Mouse (Mus musculus) MN1 (cell line): ENCODE data around the gene Chst12.
A peak's percentile ranks its signal among the peaks of the same experiment; 100 is the strongest.

Source experiments
- DNase-seq: peaks from one replicate; pipeline ENCODE4 v3.0.0-alpha.2; 2016; ENCODE audit warnings: low spot score

Chst12 gene

DNA sequence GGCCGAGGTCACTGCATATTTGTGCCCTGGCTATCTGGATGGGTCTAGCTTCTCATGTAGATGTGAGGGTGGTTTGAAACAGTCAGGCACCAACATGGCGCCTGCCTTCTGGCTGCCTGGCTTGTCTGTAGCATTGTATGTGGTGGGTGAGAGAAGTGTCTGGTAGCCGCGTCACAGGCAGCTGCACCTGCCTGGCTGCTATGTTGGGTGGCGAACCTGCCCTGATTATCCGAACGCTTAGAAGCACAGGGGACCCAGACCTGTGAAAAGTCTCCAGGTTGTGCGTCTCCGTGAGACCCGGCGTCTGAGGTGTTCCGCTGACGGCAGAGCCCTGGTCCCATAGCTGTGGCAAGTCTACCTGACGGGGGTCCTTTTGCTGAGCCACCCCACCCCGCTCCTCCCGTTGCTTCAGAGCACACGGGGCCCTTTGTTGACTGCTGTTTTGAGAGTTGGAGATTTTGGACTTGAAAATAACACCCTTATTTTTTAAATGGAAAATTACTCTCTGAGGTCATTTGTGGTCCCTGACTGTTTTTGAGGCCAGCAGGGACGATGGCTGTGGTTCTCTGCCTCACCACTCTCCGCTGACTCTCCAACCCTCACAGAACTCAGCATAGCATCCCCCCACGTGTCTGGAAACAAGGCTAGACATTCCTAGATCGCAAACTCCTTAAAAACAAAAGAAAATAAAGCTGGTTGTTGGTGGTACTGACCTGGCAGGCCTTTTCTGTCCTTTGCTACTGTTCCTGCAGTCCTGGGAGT lies 12.0 kb downstream of the Chst12 start:
- no peak for DNase-seq

DNA sequence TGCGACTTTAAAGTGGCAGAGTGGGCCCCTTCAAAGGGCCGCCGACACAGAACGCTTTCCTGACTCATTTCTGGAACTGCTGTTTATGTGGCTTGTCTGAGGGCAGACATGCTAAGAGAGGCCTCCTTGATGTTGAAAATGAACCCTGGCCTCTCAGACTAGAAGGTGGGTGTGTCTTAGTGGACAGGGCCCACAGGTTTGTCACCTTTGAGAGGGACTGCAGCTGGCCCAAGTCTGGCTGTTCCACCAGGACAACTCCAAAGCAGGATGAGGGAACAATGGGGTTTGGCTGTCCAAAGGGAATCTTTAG lies 12.5 kb downstream of the Chst12 start:
- no peak for DNase-seq

- DNase-seq: no peak
These were observed 15.8 kb downstream of the Chst12 start for GRCm38 (mm10) chr5:140521196-140521595.

- DNase-seq: no peak
These were observed 21.4 kb downstream of the Chst12 start for GRCm38 (mm10) chr5:140526754-140527153.

- no peak for DNase-seq
These were observed 32.8 kb downstream of the Chst12 start for GRCm38 (mm10) chr5:140538111-140538683.

DNA sequence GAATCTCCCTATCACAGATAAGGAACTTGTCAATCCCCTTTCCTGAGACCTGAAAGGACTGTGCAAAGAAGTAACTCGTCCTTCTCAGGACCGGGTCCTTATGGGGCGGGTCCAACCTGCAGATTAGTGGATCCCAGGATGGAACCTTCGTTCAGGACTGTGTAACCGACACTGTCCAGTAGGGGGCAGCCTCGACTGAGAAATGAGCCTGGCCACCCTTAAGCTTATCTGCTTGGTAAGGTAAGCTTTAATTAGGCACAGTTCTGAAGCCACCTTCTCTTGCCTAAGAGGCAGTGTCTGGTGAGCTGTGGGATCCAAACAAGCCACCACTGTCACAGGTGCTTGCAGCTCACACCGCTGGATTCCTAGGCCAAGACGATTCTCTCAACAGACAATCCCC lies 34.8 kb downstream of the Chst12 start:
- peak; percentile 80 for DNase-seq

DNA sequence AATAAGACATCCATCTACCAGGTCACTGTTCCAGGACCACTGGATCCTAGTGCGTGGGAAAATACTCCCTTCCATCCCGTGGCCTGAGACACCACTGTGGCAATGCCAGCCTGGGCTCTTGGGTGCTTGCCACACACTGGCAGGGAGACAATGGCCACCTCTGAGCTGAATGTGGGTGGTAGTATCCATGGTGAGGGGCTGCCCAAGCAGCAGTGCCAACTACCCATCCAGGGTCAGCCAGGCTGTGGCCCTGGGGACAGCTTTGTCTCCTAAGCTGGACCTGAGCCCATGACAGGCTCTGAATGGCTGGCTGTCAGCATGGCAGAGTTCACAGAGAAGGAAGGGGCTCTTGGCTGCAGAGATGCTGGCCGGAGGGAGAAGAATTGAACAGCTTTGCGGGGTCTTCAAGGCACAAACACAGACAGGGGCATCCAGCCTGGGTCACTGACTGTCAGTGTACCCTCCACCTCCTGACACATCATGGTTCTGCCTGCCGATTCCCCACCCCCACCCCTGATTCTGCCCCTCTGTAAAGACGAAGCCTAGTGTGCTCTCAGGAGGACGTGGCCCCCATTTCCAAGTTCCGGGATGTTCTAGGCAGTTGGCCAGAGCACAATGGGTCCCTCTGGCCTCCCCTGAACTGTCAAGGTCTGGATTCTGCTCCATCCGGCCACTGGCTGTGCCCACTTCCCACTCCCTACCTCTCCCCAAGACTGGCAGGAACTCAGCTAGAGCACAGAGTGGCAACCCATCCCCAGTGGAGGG lies 37.6 kb downstream of the Chst12 start:
- DNase-seq: no peak

DNA sequence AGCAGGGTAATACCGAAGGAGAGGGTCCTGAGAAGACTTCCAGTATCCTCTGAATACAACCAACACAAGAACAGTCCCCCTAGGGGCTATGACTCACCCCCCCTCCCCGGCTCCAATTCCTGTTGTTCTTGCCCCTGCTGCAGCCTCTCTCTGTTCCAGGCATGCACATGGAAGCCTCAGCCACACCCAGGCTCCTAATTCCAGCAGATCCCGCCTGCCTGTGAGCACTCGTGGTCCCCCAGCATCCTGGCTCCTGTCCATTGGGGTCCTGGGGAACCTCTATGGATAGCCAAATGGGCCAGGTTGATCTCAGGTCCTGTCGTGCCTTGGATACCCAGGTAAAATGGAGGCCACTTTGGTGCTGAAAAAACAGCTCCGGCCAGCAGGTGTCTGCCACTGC lies 40.3 kb downstream of the Chst12 start:
- DNase-seq: no peak

DNA sequence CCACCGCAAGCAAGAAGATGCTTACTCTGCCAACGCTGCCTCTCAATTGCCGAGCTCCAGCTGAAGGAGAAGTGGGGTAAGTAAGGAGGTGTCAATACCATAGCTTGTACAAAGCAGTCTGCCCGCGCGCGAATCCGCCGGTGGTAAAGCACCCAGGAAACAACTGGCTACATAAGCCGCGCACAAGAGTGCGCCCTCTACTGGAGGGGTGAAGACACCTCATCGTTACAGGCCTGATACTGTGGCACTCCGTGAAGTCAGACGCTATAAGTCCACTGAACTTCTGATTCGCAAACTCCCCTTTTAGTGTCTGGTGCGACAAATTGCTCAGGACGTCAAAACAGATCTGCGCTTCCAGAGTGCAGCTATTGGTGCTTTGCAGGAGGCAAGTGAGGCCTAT lies 41.0 kb downstream of the Chst12 start:
- DNase-seq: no peak

- DNase-seq: peak; percentile 66
These were observed 44.1 kb downstream of the Chst12 start for GRCm38 (mm10) chr5:140549306-140550047.

DNA sequence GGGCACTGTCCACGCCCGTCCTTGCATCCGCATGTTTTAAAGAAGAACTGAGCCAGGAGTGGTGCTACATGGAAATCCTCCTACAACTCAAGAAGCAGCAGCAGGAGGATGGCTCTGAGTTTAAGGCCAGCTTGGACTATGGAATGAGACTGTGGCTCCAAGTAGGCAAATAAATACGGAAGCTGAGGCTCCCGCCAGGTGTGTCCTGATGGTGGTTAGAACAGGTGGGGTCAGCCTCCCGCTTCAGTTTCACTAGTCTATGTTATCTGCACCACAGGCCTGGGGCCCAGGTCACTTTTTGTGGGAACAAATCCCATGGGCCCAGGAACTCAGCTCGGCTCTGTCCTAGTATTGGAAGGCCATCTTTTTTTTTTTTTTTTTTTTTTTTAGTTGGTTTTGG lies 48.4 kb downstream of the Chst12 start:
- DNase-seq: no peak

DNA sequence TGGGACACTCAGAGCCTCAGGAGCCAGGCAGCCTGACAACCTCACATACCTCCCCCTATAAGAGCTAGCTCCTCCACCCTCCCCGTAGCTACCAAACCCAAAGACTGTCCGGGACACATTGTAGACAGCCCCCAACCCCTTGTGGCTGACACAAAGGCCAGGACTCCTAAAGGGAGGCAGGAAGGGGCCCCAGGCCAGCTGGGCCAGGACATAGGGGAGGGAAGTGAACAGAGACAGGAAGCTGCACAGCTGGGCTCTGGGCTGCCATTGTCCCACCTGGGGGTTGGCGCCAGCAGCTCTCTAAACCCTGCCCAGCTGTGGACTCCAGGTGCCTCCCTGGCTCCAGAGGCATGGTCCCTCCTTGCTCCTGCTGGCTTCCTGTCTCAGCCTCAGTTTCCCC lies 51.5 kb downstream of the Chst12 start:
- no peak for DNase-seq

DNA sequence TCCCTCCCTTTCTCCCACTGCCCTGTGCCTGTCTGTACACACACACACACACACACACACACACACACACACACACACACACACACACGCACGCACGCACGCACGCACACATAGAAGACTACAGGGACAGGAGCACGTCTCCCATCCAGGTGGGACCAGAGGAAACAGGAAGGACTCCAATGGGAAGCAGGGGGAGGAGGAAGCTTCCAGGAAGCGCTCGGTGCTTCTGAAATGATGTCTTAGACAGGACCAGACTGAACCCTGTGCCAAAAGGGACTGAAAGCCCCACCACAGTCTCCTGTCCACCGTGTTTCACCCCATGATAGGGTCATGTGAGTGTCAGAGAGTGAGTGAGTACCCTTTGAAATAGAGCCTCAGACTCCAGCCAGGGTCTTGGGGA lies 57.3 kb downstream of the Chst12 start:
- no peak for DNase-seq

DNA sequence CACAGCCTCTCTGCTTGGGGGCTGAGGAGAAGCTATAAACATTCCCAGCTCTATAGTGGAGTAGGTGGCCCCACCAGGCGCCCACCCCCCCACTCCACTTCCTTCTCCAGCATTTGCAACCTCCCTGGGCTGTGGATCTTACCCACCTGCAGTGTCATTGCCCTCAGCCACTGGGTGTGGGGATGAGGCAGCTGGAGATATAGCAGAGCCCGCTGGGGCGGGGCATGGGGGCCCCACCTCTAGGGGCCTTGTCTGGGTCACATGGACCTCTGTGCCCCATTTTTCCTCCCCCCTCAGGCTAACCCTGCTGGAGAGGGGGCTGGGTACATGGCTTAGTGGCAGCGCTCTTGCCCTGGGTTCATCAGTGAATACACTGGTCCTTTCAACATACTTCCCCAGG lies 59.5 kb downstream of the Chst12 start, which contains the start of gene Grifin:
Gene Grifin (minus strand): TSS at position 176 of the 400 bp plus-strand sequence.
- no peak for DNase-seq

GRCm38 (mm10) chr5:140565451-140565850 lies 60.1 kb downstream of the Chst12 start:
- no peak for DNase-seq

DNA sequence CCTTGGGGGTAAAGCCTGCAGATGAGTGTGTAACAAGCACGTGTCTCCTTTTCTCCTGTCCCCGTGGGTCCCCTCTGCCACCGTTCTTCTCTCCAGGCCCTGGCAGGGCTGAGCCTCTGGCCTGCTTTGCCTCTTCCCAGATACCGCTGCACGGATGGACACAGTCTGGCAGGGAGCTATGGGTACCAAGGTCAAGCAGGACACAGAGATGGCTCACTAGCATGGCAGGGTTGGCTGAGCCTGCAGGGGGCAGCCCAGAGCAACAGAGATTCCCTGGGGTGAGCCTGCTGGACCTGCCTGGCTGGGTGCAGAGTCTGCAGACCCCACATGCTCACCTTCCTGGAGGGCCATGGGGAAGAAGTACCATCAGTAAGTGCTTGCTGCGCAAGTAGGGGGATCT lies 60.5 kb downstream of the Chst12 start:
- peak; percentile 33 for DNase-seq

DNA sequence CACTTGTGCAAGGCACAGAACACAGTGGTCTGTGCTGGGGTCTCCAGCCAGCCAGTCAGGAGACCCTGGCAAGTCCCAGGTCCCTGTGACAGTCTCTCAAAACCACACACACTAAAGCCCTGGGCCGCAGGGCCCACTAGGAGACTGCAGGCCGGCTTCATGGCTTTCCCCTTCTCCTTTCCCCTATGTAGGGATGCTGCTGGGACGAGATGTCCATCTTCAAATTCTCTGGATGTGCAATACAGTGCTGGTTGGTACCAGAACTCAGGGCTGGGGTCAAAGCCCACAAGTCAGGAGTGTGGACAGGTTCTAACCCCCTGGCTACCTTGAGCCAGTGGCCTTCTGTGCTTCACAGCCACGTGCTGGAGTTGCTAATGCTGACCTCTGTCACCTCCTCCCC lies 60.9 kb downstream of the Chst12 start:
- no peak for DNase-seq

DNA sequence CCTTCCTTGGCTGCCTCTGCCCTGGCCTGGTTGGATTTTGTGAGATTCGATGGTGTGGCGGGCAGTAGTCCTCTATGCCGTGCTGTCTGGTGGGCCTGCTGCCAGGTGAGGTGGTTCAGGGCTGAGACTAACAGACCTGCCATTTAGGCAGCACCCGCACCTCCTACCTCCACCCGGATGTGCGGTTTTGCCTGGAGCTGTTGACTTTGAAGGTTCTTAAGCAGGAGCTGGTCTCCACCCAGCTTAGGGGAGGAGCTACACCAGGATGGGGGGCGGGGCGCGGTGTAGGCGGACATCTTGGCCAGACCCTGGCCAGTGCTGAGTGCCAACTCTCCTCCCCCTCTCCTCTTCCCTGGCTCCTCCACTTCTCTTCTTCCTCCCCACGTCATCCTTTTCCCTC lies 62.0 kb downstream of the Chst12 start:
- DNase-seq: peak; percentile 44

GRCm38 (mm10) chr5:140567751-140568150 lies 62.4 kb downstream of the Chst12 start:
- no peak for DNase-seq

- peak; percentile 52 for DNase-seq
These were observed 63.1 kb downstream of the Chst12 start for GRCm38 (mm10) chr5:140568321-140568970.

GRCm38 (mm10) chr5:140569032-140569595 lies 63.8 kb downstream of the Chst12 start:
- DNase-seq: no peak
